Mouse (Mus musculus): ENCODE results near the gene Tmem131. TPM values are rescaled to one million over a fixed set of nuclear protein-coding genes. Genes with fewer than 3 reads are reported as not detected.

The Tmem131 gene
- total and polyA plus RNA-seq, 3 experiments = 13.0 to 30.0 (median 28.1) TPM

DNA sequence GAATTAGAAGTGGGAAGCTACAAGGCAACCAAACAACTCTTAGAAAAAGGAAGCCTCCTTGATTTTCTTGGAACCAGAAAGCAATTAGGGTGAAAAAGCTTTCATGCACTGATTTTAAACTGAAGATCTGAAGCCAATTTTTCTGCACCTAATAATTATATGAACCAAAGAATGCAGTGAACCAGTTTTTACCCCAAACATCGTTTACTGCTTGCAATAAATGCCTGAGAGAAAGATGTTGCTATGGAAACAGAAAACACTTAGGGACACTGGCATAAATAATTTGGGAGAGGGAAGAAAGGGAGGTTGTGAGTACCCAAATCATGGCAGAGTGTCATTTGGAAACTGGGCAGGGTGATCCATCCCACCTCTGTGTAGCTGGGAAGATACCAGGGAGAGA lies 82.6 kb downstream of the Tmem131 start:
- H3K27me3 ChIP-seq (ENCODE audit: control insufficient read depth, insufficient read depth, low read length) = no peaks in the 10 kb centered on the region
- 19% methylated on average over 1 of the region's 1 CpGs for WGBS
- H3K4me3 ChIP-seq = 0 out of 2 replicates have a peak overlapping the region, but pooled peaks have one; percentile 18
- intact Hi-C loops (cut with DNase I) = loop anchor here (2.0 kb wide), 3 partner anchors 24 to 78 kb away; no protein-coding TSS in a partner anchor
- H3K27ac ChIP-seq = peak overlapping the region; percentile 77
- peaks cover 4% of the 10 kb centered on the region; the same call in 1 of the 2 replicates for H3K79me2 ChIP-seq (replicated peaks; ENCODE audit: control insufficient read depth, insufficient read depth, low read length)
- no peak overlapping the region for H3K9ac ChIP-seq (ENCODE audit: low read depth, low read length)
- DNase-seq = no peak
- H3K36me3 ChIP-seq (ENCODE audit: control insufficient read depth, insufficient read depth, low read length) = peaks cover 24% of the 10 kb centered on the region
- TF ChIP-seq POLR2A (IDR thresholded peaks at IDR 0.05; ENCODE audit: insufficient read depth, low read depth, low read length) (no peak), CTCF (IDR thresholded peaks at IDR 0.05) (no peak), EP300 (IDR thresholded peaks at IDR 0.05; ENCODE audit: insufficient read depth, low read depth, low read length) (no peak)
- H3K4me1 ChIP-seq (ENCODE audit: control insufficient read depth, insufficient read depth, low read length) = peaks cover 31% of the 10 kb centered on the region

DNA sequence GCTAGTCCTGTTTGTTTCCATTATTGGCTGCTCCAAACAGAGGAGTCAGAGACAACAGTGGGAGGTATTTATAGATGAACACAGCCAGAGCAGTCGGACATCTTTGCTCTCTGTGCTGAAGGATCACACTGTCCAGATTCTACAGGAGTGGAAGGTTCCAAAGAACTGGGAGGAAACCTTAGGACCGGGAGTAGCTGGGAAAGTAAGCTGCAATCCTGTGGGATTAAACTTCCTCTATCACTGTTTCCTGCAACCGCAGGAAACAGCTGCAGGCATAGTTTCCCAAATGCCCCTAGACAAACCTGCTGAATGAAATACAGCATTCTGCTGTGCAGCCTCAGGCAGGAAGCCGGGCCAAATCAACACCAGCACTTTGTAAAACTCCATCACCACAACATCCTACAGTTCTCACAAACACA lies 83.0 kb downstream of the Tmem131 start:
- Histone ChIP-seq H3K4me1 (ENCODE audit: control insufficient read depth, insufficient read depth, low read length) (peaks cover 31% of the 10 kb centered on the region), H3K36me3 (ENCODE audit: control insufficient read depth, insufficient read depth, low read length) (peaks cover 24% of the 10 kb centered on the region), H3K27ac (peak overlapping the region; percentile 77), H3K79me2 (replicated peaks; ENCODE audit: control insufficient read depth, insufficient read depth, low read length) (peaks cover 4% of the 10 kb centered on the region; the same call in 1 of the 2 replicates), H3K9ac (ENCODE audit: low read depth, low read length) (no peak overlapping the region), H3K4me3 (0 out of 2 replicates have a peak overlapping the region, but pooled peaks have one; percentile 18), H3K27me3 (ENCODE audit: control insufficient read depth, insufficient read depth, low read length) (no peaks in the 10 kb centered on the region)
- intact Hi-C loops (cut with DNase I) = loop anchor here (2.0 kb wide), 3 partner anchors 24 to 78 kb away; no protein-coding TSS in a partner anchor
- peak in 1 of 2 experiments; percentile 67 for DNase-seq
- 1% methylated on average over 4 of the region's 4 CpGs for WGBS
- TF ChIP-seq CTCF (IDR thresholded peaks at IDR 0.05) (no peak), EP300 (IDR thresholded peaks at IDR 0.05; ENCODE audit: insufficient read depth, low read depth, low read length) (peak; percentile 74), POLR2A (IDR thresholded peaks at IDR 0.05; ENCODE audit: insufficient read depth, low read depth, low read length) (peak; percentile 54; the same call in 1 of the 2 replicates)

DNA sequence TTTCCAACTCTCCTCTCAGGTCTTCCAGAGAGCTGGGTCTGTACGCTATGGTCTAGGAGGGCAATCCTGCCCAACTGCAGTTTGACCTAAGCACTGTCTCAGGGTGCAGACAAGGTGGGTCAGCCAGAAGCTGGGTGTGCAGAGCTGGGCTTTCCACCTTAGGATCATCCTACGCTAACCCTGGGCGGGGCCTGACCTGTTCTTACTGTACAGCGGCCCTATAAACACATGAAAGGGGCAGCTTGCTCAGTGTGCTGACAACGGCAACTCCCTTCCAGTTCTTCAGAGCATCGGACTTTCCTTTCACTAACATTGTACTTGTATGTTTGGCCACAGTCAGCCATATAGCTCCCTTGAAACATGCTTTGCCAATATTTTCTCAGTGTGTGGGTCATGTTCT lies 86.4 kb downstream of the Tmem131 start:
- H3K27me3 ChIP-seq (ENCODE audit: control insufficient read depth, insufficient read depth, low read length) = no peaks in the 10 kb centered on the region
- DNase-seq = no peak
- peaks cover 24% of the 10 kb centered on the region for H3K36me3 ChIP-seq (ENCODE audit: control insufficient read depth, insufficient read depth, low read length)
- no peak overlapping the region for H3K27ac ChIP-seq
- peaks cover 4% of the 10 kb centered on the region; the same call in 1 of the 2 replicates for H3K79me2 ChIP-seq (replicated peaks; ENCODE audit: control insufficient read depth, insufficient read depth, low read length)
- intact Hi-C loops (cut with DNase I) = no loop called here
- WGBS = 96% methylated on average over 6 of the region's 6 CpGs
- TF ChIP-seq POLR2A (IDR thresholded peaks at IDR 0.05; ENCODE audit: insufficient read depth, low read depth, low read length) (no peak), CTCF (IDR thresholded peaks at IDR 0.05) (no peak), EP300 (IDR thresholded peaks at IDR 0.05; ENCODE audit: insufficient read depth, low read depth, low read length) (no peak)
- no peak overlapping the region for H3K4me3 ChIP-seq
- no peak overlapping the region for H3K9ac ChIP-seq (ENCODE audit: low read depth, low read length)
- H3K4me1 ChIP-seq (ENCODE audit: control insufficient read depth, insufficient read depth, low read length) = peaks cover 24% of the 10 kb centered on the region

DNA sequence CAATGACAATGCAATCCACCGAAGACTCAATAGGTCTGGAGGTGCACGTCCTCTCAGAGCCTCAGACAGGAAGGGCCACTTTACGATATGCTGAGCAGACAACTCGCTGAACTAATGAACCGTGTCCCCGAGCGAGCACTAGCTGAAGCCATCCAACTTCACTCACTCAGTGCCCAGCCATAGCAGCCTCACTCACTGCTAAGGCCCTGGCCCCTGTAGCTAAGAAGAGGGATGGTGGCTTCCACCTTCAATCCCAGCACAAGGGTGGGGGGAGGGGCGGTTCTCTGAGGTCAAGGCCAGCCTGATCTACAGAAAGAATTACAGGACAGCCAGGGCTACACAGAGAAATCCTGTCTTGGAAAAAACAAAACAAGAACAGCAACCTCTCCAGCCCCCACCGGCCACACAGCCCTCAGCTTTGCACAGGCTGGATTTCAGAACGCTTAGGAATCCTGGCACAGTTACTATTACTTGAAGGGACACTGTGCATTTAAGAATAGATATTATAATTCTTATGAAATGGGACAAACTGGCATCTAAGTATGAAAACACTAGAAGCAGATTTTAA lies 89.2 kb downstream of the Tmem131 start:
- no peak overlapping the region for H3K9ac ChIP-seq (ENCODE audit: low read depth, low read length)
- intact Hi-C loops (cut with DNase I) = no loop called here
- WGBS = 93% methylated on average over 10 of the region's 10 CpGs
- H3K79me2 ChIP-seq (replicated peaks; ENCODE audit: control insufficient read depth, insufficient read depth, low read length) = peaks cover 4% of the 10 kb centered on the region; the same call in 1 of the 2 replicates
- H3K4me1 ChIP-seq (ENCODE audit: control insufficient read depth, insufficient read depth, low read length) = peaks cover 5% of the 10 kb centered on the region
- TF ChIP-seq POLR2A (IDR thresholded peaks at IDR 0.05; ENCODE audit: insufficient read depth, low read depth, low read length) = no peak
- no peak for TF ChIP-seq EP300 (IDR thresholded peaks at IDR 0.05; ENCODE audit: insufficient read depth, low read depth, low read length)
- no peak for TF ChIP-seq CTCF (IDR thresholded peaks at IDR 0.05)
- no peak overlapping the region for H3K27ac ChIP-seq
- peaks cover 5% of the 10 kb centered on the region; the same call in 1 of the 2 replicates for H3K36me3 ChIP-seq (ENCODE audit: control insufficient read depth, insufficient read depth, low read length)
- no peaks in the 10 kb centered on the region for H3K27me3 ChIP-seq (ENCODE audit: control insufficient read depth, insufficient read depth, low read length)
- no peak overlapping the region for H3K4me3 ChIP-seq
- no peak for DNase-seq

DNA sequence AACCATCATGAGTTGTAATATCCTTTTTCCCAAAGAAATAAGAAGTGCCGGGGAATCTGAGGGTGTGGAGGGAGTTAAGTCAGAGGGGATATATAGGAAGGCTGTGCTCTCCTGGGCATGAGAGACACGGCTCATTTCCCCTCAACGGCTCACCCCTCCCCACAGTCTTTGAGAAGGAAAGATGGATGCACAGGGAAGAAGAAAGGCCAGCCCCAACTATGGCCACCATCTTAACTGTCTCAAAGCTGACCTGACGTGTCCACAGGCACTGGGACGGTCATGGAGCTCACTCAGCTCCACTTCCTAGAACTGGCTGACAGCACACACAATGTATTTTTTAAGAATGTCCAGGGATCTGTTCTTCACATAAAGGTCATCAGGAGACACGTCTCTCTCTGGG lies 91.4 kb downstream of the Tmem131 start:
- Histone ChIP-seq H3K4me3 (no peak overlapping the region), H3K4me1 (ENCODE audit: control insufficient read depth, insufficient read depth, low read length) (no peaks in the 10 kb centered on the region), H3K79me2 (replicated peaks; ENCODE audit: control insufficient read depth, insufficient read depth, low read length) (peaks cover 4% of the 10 kb centered on the region; the same call in 1 of the 2 replicates), H3K36me3 (ENCODE audit: control insufficient read depth, insufficient read depth, low read length) (no peaks in the 10 kb centered on the region), H3K27ac (no peak overlapping the region), H3K27me3 (ENCODE audit: control insufficient read depth, insufficient read depth, low read length) (no peaks in the 10 kb centered on the region), H3K9ac (ENCODE audit: low read depth, low read length) (no peak overlapping the region)
- no peak for DNase-seq
- WGBS = 69% methylated on average over 6 of the region's 6 CpGs
- TF ChIP-seq EP300 (IDR thresholded peaks at IDR 0.05; ENCODE audit: insufficient read depth, low read depth, low read length) (no peak), CTCF (IDR thresholded peaks at IDR 0.05) (no peak), POLR2A (IDR thresholded peaks at IDR 0.05; ENCODE audit: insufficient read depth, low read depth, low read length) (no peak)
- intact Hi-C loops (cut with DNase I) = no loop called here

DNA sequence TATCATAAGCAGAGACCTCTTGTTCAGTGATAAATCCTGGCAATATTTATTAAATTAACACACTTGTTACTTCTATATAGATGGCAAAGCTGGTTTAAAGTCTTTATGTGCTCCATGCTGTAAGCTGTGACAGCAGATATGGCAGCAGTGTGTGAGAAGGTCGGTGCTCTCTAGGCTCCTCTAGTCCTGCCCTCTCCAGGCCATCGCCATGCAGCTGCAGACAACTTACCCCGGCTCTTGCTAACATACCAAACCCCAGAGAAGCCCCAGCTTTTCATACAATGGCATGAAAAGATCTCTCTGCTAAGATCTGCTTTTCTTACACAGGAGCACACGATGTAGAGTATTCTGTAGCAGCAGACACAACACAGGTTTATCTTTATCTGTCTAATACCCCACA lies 92.1 kb downstream of the Tmem131 start:
- Histone ChIP-seq H3K4me1 (ENCODE audit: control insufficient read depth, insufficient read depth, low read length) (no peaks in the 10 kb centered on the region), H3K36me3 (ENCODE audit: control insufficient read depth, insufficient read depth, low read length) (no peaks in the 10 kb centered on the region), H3K27me3 (ENCODE audit: control insufficient read depth, insufficient read depth, low read length) (no peaks in the 10 kb centered on the region), H3K79me2 (replicated peaks; ENCODE audit: control insufficient read depth, insufficient read depth, low read length) (peaks cover 3% of the 10 kb centered on the region; the same call in 1 of the 2 replicates), H3K9ac (ENCODE audit: low read depth, low read length) (no peak overlapping the region), H3K4me3 (no peak overlapping the region), H3K27ac (no peak overlapping the region; the same call in 1 of the 2 replicates)
- TF ChIP-seq EP300 (IDR thresholded peaks at IDR 0.05; ENCODE audit: insufficient read depth, low read depth, low read length) = no peak
- no peak for TF ChIP-seq CTCF (IDR thresholded peaks at IDR 0.05)
- no peak for TF ChIP-seq POLR2A (IDR thresholded peaks at IDR 0.05; ENCODE audit: insufficient read depth, low read depth, low read length)
- WGBS = 78% methylated on average over 4 of the region's 4 CpGs
- intact Hi-C loops (cut with DNase I) = no loop called here
- no peak for DNase-seq
